Mouse (Mus musculus) liver, embryonic 13.5 days (tissue): ENCODE data around the gene Abcb5. TPM values are rescaled to one million over a fixed set of nuclear protein-coding genes. Genes with fewer than 3 reads are reported as not detected.

ENCODE experiments used
- ATAC-seq: fragments of 200-750 bp; cut with Nextera tagmentation; 2 replicates; pipeline ENCODE4 v1.8.0; 2017; ENCODE audit warnings: low read depth, mild to moderate bottlenecking, moderate number of reproducible peaks, moderate library complexity
- DNase-seq: peaks from one replicate; pipeline ENCODE4 v3.0.0; 2022
- H3K27ac ChIP-seq: fragments of 300-500 bp; sonication (generic); 2 replicates; pipeline ENCODE4 v1.5.1; 2015; ENCODE audit warnings: moderate library complexity, mild to moderate bottlenecking, inconsistent platforms
- H3K27me3 ChIP-seq: fragments of 300-500 bp; sonication (generic); 2 replicates; pipeline ENCODE4 v1.6.1; 2015; ENCODE audit warnings: mild to moderate bottlenecking, inconsistent platforms
- H3K36me3 ChIP-seq: fragments of 300-500 bp; sonication (generic); 2 replicates; pipeline ENCODE4 v1.6.1; 2015; ENCODE audit warnings: mild to moderate bottlenecking, inconsistent platforms
- H3K4me1 ChIP-seq: fragments of 300-500 bp; sonication (generic); replicated peaks from 2 replicates; pipeline ENCODE4 v1.6.1; 2015; ENCODE audit warnings: inconsistent platforms
- H3K4me2 ChIP-seq: fragments of 300-500 bp; sonication (generic); 2 replicates; pipeline ENCODE4 v1.6.1; 2015; ENCODE audit warnings: inconsistent platforms, mild to moderate bottlenecking, moderate library complexity
- H3K4me3 ChIP-seq: fragments of 300-500 bp; sonication (generic); replicated peaks from 2 replicates; pipeline ENCODE4 v1.5.1; 2015; ENCODE audit warnings: mild to moderate bottlenecking, inconsistent platforms
- H3K9ac ChIP-seq: fragments of 300-500 bp; sonication (generic); 2 replicates; pipeline ENCODE4 v1.6.1; 2015; ENCODE audit warnings: mild to moderate bottlenecking, inconsistent platforms
- H3K9me3 ChIP-seq: fragments of 300-500 bp; sonication (generic); replicated peaks from 2 replicates; pipeline ENCODE4 v1.6.1; 2016; ENCODE audit warnings: inconsistent platforms
- WGBS: fragments of 180-500 bp; shearing (Covaris S2); methylation state at CpG from one replicate; pipeline ENCODE4 v1.1.7; 2015; ENCODE audit not compliant: insufficient replicate concordance; 5-methylcytosine and 5-hydroxymethylcytosine counted together
- polyA plus RNA-seq: library from polyadenylated mRNA; unstranded; fragments of >200 nt; fragmentation: Nextera tagmentation; extraction: Ambion mirVana; gene quantifications from 2 replicates; pipeline ENCODE4 v1.2.1, GENCODE M21; 2015

The Abcb5 gene
- polyA plus RNA-seq, 1 experiment from 2014 or later, result not detected

DNA sequence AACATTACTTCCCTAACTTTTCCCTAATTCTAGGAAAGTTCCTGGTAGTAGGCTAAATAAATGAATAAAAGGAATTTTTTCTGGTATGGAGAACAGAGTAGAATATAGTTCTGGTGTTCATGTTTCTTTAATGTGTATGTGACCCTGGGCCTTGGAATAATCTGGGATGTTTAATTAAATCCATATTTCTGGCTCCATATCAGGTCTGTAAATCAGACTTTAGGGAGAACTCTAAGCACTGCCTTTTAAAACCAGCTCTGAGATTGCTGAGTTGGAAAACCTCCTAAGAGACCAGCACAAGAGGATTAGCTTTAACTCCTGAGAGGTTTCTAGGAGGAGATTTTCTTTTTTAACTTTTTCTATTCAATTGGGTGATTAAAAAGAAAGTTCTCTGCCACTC is 83.4 kb downstream of the Abcb5 start:
- Histone ChIP-seq H3K36me3 (no peaks in the 10 kb centered on the region), H3K9ac (no peak overlapping the region), H3K4me2 (no peak overlapping the region), H3K4me3 (no peak overlapping the region), H3K9me3 (no peaks in the 10 kb centered on the region), H3K27me3 (no peaks in the 10 kb centered on the region), H3K4me1 (no peaks in the 10 kb centered on the region), H3K27ac (no peak overlapping the region)
- DNase-seq, result no peak
- no peak for ATAC-seq

DNA sequence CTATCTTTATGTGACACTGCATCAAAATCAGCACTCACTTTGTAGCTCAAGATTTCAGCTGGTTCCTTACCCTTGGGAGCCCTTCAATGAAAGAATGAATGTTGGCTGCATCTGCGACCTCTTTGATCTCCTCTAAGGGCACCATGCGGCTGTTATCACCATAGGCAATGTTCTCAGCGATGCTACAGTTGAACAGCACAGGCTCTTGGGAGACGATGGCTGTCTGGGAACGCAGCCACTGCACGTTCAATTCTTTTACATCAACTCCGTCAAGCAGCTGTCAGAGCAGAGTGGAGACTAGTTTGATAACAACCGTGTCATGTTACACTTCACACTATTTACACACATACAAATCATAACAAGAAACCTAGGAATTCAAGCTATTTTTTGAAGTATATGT is 93.5 kb downstream of the Abcb5 start:
- DNase-seq (no peak), ATAC-seq (no peak)
- 71% methylated on average over 8 of the region's 8 CpGs for WGBS

DNA sequence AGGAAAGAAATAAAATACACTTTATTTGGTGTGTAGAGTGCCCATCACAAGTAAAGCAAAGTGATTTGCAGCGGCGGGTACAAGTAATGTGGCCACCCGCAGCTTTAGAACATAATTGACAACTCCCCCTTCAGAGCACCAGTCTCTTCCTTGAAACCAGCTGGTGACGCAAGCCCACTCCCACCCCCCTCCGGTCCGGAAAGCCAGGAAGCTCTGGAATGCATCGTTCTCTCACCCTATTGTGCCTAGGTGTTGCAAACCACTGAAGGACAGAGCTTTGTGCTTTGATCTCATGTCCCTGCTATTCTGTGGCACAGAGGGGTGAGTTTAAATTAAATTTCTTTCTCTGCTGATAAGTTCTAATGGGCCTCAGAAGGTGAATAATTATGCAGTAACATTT is 110.1 kb downstream of the Abcb5 start:
- peaks cover 55% of the 10 kb centered on the region for H3K27me3 ChIP-seq
- H3K9me3 ChIP-seq, result no peaks in the 10 kb centered on the region
- H3K36me3 ChIP-seq, result no peaks in the 10 kb centered on the region
- no peaks in the 10 kb centered on the region for H3K4me1 ChIP-seq
- H3K4me2 ChIP-seq, result no peak overlapping the region
- no peak overlapping the region for H3K27ac ChIP-seq
- H3K4me3 ChIP-seq, result no peak overlapping the region
- ATAC-seq (no peak), DNase-seq (no peak)
- WGBS, result 3% methylated on average over 7 of the region's 7 CpGs
- no peak overlapping the region for H3K9ac ChIP-seq

More for the DNA sequence above, 93.5 kb downstream of the Abcb5 start:
- H3K4me1 ChIP-seq, result no peaks in the 10 kb centered on the region
- no peak overlapping the region for H3K9ac ChIP-seq
- no peaks in the 10 kb centered on the region for H3K9me3 ChIP-seq
- no peaks in the 10 kb centered on the region for H3K27me3 ChIP-seq
- no peaks in the 10 kb centered on the region for H3K36me3 ChIP-seq
- H3K27ac ChIP-seq, result no peak overlapping the region
- H3K4me3 ChIP-seq, result no peak overlapping the region
- no peak overlapping the region for H3K4me2 ChIP-seq

DNA sequence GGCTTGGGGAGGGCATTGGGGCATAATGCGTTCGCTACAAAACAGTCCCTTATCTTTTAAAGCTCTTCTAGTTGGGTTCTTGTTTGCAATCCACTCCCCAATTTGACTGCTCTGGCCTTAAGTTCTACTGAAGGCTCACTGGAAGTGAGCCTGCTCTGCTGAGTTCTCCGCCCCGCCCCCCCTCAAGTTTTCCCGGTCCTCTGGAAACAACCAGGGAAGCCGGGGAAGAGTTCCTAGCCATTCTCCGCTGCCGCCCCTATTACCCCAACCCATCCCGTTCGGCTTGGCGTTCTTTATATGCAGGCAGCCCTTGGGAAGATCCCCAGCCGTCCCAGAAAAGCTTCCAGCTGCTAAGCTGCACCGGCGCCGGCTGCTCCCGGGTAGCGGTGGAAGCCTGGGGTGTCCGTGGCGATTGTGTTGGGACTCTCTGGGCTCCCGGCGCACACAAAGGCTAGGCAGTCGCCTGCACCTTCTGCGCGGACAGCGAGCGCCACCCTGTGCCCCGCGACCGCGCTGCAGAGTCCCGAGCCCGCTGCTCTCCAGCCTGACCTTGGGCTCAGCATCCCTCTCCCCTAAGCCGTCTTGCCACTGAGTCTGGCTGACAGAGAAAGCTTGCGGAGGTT is 111.3 kb downstream of the Abcb5 start:
- Histone ChIP-seq H3K27ac (no peak overlapping the region), H3K36me3 (no peaks in the 10 kb centered on the region), H3K4me1 (no peaks in the 10 kb centered on the region), H3K4me3 (peak overlapping the region; percentile 38), H3K27me3 (peaks cover 67% of the 10 kb centered on the region), H3K9ac (no peak overlapping the region), H3K9me3 (no peaks in the 10 kb centered on the region), H3K4me2 (peak overlapping the region; percentile 50)
- DNase-seq (no peak), ATAC-seq (peak; percentile 74)
- 1% methylated on average over 34 of the region's 34 CpGs for WGBS

DNA sequence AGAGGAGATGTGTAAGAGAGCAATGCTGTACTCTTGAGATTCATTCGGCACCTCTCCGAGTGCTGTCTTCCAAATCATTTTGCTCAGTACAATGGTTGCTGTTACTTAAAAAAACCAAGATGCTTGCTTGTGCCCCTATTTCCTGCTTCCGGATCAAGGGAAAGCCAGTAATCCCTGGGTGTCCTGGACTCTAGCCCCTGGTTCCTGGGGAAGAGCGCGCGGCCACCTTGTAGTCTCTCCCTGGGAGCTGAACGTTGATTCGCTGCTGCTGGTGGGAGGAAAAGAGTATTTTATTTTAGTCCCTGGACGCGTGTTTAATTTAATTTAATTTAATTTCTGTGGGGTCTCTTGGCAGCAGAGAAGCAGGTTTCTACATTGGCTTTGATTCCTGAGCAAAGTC is 111.8 kb downstream of the Abcb5 start:
- no peak for DNase-seq
- Histone ChIP-seq H3K27me3 (peaks cover 72% of the 10 kb centered on the region), H3K27ac (no peak overlapping the region), H3K4me3 (peak overlapping the region; percentile 38; the same call in 1 of the 2 replicates), H3K9me3 (no peaks in the 10 kb centered on the region), H3K4me2 (peak overlapping the region; percentile 50), H3K36me3 (no peaks in the 10 kb centered on the region), H3K9ac (no peak overlapping the region), H3K4me1 (no peaks in the 10 kb centered on the region)
- WGBS, result 3% methylated on average over 10 of the region's 10 CpGs
- ATAC-seq, result no peak

DNA sequence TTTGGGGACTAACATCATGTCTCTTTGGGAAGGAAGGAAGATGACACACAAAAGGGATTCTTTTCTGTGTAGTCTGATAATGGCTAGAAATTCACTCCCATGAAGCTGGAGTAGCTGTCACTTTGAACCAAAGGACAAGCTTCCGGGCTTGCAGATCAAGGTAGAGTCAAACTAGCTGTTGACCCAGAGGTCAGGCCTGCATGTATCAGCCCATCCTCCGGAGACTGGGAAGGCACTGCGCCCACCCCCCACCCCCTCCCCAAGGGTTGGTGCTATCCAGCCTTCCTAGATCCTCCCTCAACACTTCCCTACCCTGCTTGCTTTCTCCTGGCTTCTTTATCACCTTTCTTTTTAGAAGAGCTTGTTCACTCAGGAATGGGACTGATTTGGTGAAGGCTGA is 112.9 kb downstream of the Abcb5 start:
- WGBS, result 8% methylated on average over 3 of the region's 3 CpGs
- Histone ChIP-seq H3K9me3 (no peaks in the 10 kb centered on the region), H3K27me3 (peaks cover 83% of the 10 kb centered on the region), H3K36me3 (no peaks in the 10 kb centered on the region), H3K9ac (no peak overlapping the region), H3K4me1 (peaks cover 5% of the 10 kb centered on the region), H3K27ac (no peak overlapping the region), H3K4me3 (no peak overlapping the region), H3K4me2 (no peak overlapping the region)
- no peak for ATAC-seq
- DNase-seq, result no peak

DNA sequence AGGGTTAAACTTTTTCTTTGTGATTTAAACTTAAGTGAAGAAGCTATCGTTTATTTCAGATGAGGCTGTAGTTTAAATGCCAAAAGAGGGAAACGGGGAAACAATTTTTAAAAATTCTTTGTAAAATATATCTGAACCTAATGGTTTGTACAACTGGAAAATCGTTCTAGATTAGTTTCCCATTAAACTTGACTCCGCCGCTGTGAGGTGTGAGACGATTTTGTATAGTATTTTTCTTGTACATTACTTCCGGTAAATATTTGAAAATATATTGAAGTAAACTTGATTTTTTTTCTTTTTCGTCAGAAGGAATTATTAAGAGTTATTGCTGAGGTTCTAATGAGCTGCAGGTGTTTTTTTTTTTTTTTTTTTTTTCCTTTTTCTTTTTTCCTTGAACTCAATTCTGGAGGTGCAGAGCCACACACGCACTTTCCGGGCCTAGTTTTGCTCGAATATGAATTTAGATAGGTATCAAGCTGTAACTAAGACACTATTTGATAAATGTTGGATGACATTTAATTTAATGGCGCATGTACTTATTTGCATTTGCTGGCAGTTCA is 115.3 kb downstream of the Abcb5 start:
- H3K9ac ChIP-seq, result no peak overlapping the region
- peaks cover 5% of the 10 kb centered on the region for H3K4me1 ChIP-seq
- peaks cover 91% of the 10 kb centered on the region for H3K27me3 ChIP-seq
- DNase-seq, result no peak
- no peak overlapping the region for H3K4me3 ChIP-seq
- H3K36me3 ChIP-seq, result no peaks in the 10 kb centered on the region
- ATAC-seq, result no peak
- H3K27ac ChIP-seq, result no peak overlapping the region
- no peaks in the 10 kb centered on the region for H3K9me3 ChIP-seq
- H3K4me2 ChIP-seq, result no peak overlapping the region
- WGBS, result 27% methylated on average over 12 of the region's 12 CpGs

DNA sequence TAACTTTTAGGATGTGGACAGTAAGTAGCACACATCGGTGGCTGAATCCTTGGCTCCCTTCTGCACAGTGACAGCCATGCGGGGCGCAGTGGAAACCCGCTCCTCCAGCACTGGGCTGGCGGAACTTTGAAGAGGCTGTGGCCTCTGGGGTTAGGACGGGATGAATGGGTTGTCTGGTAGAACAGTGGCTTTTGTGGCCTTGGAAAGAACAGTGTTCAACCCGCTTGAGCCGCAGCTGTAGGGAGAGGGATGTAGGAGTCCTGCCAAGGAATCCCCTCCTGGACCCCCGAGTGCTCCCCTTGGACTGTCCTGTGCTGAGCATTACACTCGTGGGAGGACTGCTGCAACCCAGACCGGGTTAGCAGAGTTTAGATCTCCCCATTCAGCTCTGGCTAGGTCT is 116.2 kb downstream of the Abcb5 start:
- H3K4me2 ChIP-seq, result no peak overlapping the region
- WGBS, result under 1% methylated on average over 11 of the region's 11 CpGs
- H3K27me3 ChIP-seq, result peaks cover 92% of the 10 kb centered on the region
- peaks cover 5% of the 10 kb centered on the region for H3K4me1 ChIP-seq
- no peak overlapping the region for H3K27ac ChIP-seq
- ATAC-seq, result no peak
- no peaks in the 10 kb centered on the region for H3K9me3 ChIP-seq
- no peaks in the 10 kb centered on the region for H3K36me3 ChIP-seq
- no peak for DNase-seq
- H3K9ac ChIP-seq, result no peak overlapping the region
- H3K4me3 ChIP-seq, result no peak overlapping the region

DNA sequence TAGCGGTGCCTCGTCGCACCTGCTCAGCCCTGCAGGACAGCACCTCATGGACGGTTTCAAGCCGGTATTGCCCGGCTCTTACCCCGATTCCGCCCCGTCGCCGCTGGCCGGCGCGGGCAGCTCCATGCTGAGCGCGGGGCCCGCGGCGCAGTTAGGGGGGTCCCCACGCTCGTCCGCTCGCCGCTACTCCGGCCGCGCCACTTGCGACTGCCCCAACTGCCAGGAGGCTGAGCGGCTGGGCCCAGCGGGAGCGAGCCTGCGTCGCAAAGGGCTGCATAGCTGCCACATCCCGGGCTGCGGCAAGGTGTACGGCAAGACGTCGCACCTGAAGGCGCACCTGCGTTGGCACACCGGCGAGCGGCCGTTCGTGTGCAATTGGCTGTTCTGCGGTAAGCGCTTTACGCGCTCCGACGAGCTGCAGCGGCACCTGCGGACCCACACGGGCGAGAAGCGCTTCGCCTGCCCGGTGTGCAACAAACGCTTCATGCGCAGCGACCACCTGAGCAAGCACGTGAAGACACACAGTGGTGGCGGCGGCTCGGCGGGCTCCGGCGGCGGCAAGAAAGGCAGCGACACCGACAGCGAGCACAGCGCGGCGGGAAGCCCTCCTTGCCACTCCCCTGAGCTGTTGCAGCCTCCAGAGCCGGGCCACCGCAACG is 116.9 kb downstream of the Abcb5 start:
- Histone ChIP-seq H3K4me1 (peaks cover 5% of the 10 kb centered on the region), H3K9me3 (no peaks in the 10 kb centered on the region), H3K4me3 (peak overlapping the region; percentile 31; the same call in 1 of the 2 replicates), H3K27me3 (peaks cover 92% of the 10 kb centered on the region), H3K9ac (no peak overlapping the region), H3K27ac (no peak overlapping the region), H3K36me3 (no peaks in the 10 kb centered on the region), H3K4me2 (0 out of 2 replicates have a peak overlapping the region, but pooled peaks have one; percentile 45)
- ATAC-seq, result no peak
- 1% methylated on average over 78 of the region's 78 CpGs for WGBS
- no peak for DNase-seq

DNA sequence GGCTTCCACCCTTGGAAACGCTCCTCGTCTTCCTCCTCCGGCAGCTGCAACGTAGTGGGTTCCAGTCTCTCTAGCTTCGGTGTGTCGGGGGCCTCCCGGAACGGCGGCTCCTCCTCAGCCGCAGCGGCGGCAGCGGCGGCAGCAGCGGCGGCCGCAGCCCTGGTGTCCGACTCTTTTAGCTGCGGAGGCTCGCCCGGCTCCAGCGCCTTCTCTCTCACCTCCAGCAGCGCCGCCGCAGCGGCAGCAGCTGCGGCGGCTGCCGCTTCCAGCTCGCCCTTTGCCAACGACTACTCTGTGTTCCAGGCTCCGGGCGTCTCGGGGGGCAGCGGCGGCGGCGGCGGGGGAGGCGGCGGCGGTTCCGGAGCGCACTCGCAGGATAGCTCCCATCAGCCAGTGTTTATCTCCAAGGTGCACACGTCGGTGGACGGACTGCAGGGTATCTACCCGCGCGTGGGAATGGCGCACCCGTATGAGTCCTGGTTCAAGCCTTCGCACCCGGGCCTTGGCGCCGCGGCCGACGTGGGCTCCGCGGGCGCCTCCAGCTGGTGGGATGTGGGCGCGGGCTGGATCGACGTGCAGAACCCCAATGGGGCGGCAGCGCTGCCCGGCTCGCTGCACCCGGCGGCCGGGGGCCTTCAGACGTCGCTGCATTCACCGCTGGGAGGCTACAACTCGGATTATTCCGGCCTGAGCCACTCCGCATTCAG is 117.6 kb downstream of the Abcb5 start:
- H3K4me3 ChIP-seq, result peak overlapping the region; percentile 31; the same call in 1 of the 2 replicates
- ATAC-seq (no peak), DNase-seq (no peak)
- H3K27ac ChIP-seq, result no peak overlapping the region
- H3K9me3 ChIP-seq, result no peaks in the 10 kb centered on the region
- peaks cover 5% of the 10 kb centered on the region for H3K4me1 ChIP-seq
- under 1% methylated on average over 79 of the region's 80 CpGs for WGBS
- peaks cover 93% of the 10 kb centered on the region for H3K27me3 ChIP-seq
- no peaks in the 10 kb centered on the region for H3K36me3 ChIP-seq
- H3K4me2 ChIP-seq, result peak overlapping the region; percentile 45
- H3K9ac ChIP-seq, result no peak overlapping the region

DNA sequence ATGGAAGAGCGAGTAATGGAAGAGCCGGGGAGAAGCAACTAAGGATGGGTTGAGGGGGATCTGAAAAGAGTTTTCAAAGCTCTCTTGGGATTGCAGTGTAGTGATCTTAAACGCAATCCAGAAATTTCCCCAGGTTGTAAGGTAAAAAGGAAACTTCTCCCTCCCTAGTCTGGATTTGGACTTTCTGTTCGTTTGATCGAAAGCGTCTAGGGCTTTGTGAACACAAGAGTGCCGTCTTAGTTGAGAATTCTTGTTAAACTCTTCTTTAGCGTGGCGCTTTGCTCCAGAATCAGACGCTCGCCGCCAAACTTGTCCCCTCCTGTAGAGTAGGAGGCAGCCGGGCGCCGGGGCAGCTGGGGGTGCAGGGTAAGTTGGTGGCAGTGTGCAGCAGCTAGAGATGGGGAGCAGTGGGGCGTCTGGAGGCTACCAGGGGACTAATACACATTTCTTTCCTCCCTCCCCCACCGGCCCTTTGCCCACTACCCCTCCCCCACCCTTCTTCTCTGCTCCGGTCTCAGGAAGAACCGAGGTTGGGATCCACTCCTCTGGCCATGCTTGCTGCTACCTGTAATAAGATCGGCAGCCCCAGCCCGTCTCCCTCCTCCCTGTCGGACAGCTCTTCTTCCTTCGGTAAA is 118.2 kb downstream of the Abcb5 start:
- Histone ChIP-seq H3K36me3 (no peaks in the 10 kb centered on the region), H3K4me3 (peak overlapping the region; percentile 31; the same call in 1 of the 2 replicates), H3K4me1 (peaks cover 5% of the 10 kb centered on the region), H3K4me2 (peak overlapping the region; percentile 65), H3K27me3 (peaks cover 93% of the 10 kb centered on the region), H3K27ac (no peak overlapping the region), H3K9ac (no peak overlapping the region), H3K9me3 (no peaks in the 10 kb centered on the region)
- WGBS, result 2% methylated on average over 23 of the region's 23 CpGs
- DNase-seq, result no peak
- no peak for ATAC-seq
